Mouse (Mus musculus): ENCODE data around the gene Arhgap28.

Arhgap28 gene

GRCm38 (mm10) chr17:67941026-67941425, 62.9 kb downstream of the Arhgap28 start:
- no peak for DNase-seq (ENCODE audit: low read depth, low spot score)

- no peak for DNase-seq (ENCODE audit: low read depth, low spot score)
These were observed 66.9 kb downstream of the Arhgap28 start for GRCm38 (mm10) chr17:67937050-67937449.

- DNase-seq (ENCODE audit: low read depth, low spot score), result no peak
These were observed 68.4 kb downstream of the Arhgap28 start for GRCm38 (mm10) chr17:67935556-67935955.

- no peak for DNase-seq (ENCODE audit: low read depth, low spot score)
These were observed 72.5 kb downstream of the Arhgap28 start for GRCm38 (mm10) chr17:67931396-67931795.

- no peak for DNase-seq (ENCODE audit: low read depth, low spot score)
These were observed 73.0 kb downstream of the Arhgap28 start for GRCm38 (mm10) chr17:67930957-67931356.

GRCm38 (mm10) chr17:67930467-67930866, 73.5 kb downstream of the Arhgap28 start:
- no peak for DNase-seq (ENCODE audit: low read depth, low spot score)

- no peak for DNase-seq (ENCODE audit: low read depth, low spot score)
These were observed 75.6 kb downstream of the Arhgap28 start for GRCm38 (mm10) chr17:67928280-67928679.

GRCm38 (mm10) chr17:67927864-67928263, 76.1 kb downstream of the Arhgap28 start:
- DNase-seq (ENCODE audit: low read depth, low spot score), result no peak

GRCm38 (mm10) chr17:67919959-67920358, 84.0 kb downstream of the Arhgap28 start:
- DNase-seq (ENCODE audit: low read depth, low spot score), result no peak

GRCm38 (mm10) chr17:67918201-67918600, 85.7 kb downstream of the Arhgap28 start:
- no peak for DNase-seq (ENCODE audit: low read depth, low spot score)

- no peak for DNase-seq (ENCODE audit: low read depth, low spot score)
These were observed 87.0 kb downstream of the Arhgap28 start for GRCm38 (mm10) chr17:67916901-67917300.

GRCm38 (mm10) chr17:67912640-67913039, 91.3 kb downstream of the Arhgap28 start:
- DNase-seq (ENCODE audit: low read depth, low spot score), result peak; percentile 36

- no peak for DNase-seq (ENCODE audit: low read depth, low spot score)
These were observed 91.9 kb downstream of the Arhgap28 start for GRCm38 (mm10) chr17:67912051-67912450.

GRCm38 (mm10) chr17:67908537-67908936, 95.4 kb downstream of the Arhgap28 start:
- DNase-seq (ENCODE audit: low read depth, low spot score), result no peak

- no peak for DNase-seq (ENCODE audit: low read depth, low spot score)
These were observed 95.8 kb downstream of the Arhgap28 start for GRCm38 (mm10) chr17:67908137-67908536.

GRCm38 (mm10) chr17:67907532-67908054, 96.3 kb downstream of the Arhgap28 start:
- no peak for DNase-seq (ENCODE audit: low read depth, low spot score)

- no peak for DNase-seq (ENCODE audit: low read depth, low spot score)
These were observed 97.7 kb downstream of the Arhgap28 start for GRCm38 (mm10) chr17:67906236-67906635.

- DNase-seq (ENCODE audit: low read depth, low spot score), result no peak
These were observed 99.5 kb downstream of the Arhgap28 start for GRCm38 (mm10) chr17:67904315-67904944.

GRCm38 (mm10) chr17:67902847-67903246, 101.1 kb downstream of the Arhgap28 start:
- DNase-seq (ENCODE audit: low read depth, low spot score), result no peak

GRCm38 (mm10) chr17:67901161-67901560, 102.8 kb downstream of the Arhgap28 start:
- DNase-seq (ENCODE audit: low read depth, low spot score), result no peak

- no peak for DNase-seq (ENCODE audit: low read depth, low spot score)
These were observed 104.5 kb downstream of the Arhgap28 start for GRCm38 (mm10) chr17:67899376-67899775.

- no peak for DNase-seq (ENCODE audit: low read depth, low spot score)
These were observed 107.5 kb downstream of the Arhgap28 start for GRCm38 (mm10) chr17:67896413-67896812.

GRCm38 (mm10) chr17:67889481-67890325, 114.2 kb downstream of the Arhgap28 start:
- DNase-seq (ENCODE audit: low read depth, low spot score), result no peak
